Mouse (Mus musculus) gastrocnemius, postnatal 10 days (tissue): ENCODE measurements around the gene Usp4. TPM values are rescaled to one million over a fixed set of nuclear protein-coding genes. Genes with fewer than 3 reads are reported as not detected.
"Not testable (repeated sequence)": the region's sequence is repeated elsewhere in the genome, so short reads cannot be mapped to it uniquely, and the experiment has no call there.

ENCODE experiments used
- DNase-seq: peaks from one replicate; pipeline ENCODE4 v3.0.0; 2021; ENCODE audit warnings: mixed read lengths
- long read RNA-seq, 2 experiments: library from polyadenylated mRNA; stranded (forward); transcript quantifications; one replicate each; pipeline ENCODE4 v2.0.0; 2021
- total RNA-seq, 2 experiments: library from RNA; stranded (reverse); gene quantifications; 2 replicates each; pipeline ENCODE4 v1.2.3; 2021

Usp4 gene
- 10 to 100 TPM; 63.4 to 71.6 TPM for total RNA-seq
- long read RNA-seq, experiment 1, transcript Usp4-209 (21 exons, 3,436 nt): minor isoform, 12 of 221 reads
- long read RNA-seq, experiment 1, transcript Usp4-201 (22 exons, 3,662 nt): major isoform, 175 of 221 reads
- long read RNA-seq, experiment 1, partial matches to known transcripts: 7 of 221 reads
- long read RNA-seq, experiment 1, other reads (novel, unspliced or antisense): 26 of 221 reads
- long read RNA-seq, experiment 2, transcript Usp4-201 (22 exons, 3,662 nt): major isoform, 139 of 180 reads
- long read RNA-seq, experiment 2, transcript Usp4-209 (21 exons, 3,436 nt): minor isoform, 14 of 180 reads
- long read RNA-seq, experiment 2, partial matches to known transcripts: 9 of 180 reads
- long read RNA-seq, experiment 2, other reads (novel, unspliced or antisense): 18 of 180 reads

DNA sequence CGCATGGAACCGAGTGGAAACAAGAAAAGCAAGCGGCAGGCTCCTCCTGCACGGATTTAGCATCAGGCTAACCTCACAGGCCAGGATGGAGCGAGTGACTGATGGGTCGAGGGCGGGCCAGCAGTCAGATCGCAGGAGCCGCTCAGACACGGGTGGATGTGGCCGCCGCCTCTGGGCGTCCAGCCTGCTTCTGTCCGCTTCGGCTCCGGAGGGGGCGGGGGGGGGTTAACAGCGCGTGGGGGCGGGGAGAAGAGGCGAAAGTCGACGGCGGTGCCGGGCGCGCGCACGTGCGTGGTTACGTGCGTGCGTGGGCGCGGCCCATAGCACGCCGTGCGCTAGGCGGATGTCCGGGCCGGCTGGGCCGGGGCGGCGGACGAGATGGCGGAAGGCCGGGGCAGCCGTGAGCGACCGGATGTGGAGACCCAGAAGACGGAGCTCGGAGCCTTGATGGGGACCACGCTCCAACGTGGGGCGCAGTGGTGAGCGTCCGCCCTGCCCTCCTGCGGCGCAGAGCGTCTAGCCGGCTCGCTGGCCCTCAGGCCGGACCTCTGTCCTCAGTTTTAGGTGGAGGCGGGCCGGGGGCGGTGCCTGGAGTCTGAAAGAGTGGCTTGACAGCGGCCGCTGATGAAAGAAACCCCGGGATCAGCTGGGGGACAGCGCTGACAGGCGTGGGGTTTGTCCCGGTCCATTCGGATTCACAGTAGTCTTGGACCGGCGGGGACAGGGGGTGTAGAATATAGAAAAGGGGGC lies at the start of gene Usp4:
Gene Usp4, plus strand, starts transcription at position 314 of the 750 bp plus-strand sequence.
- peak; percentile 89 for DNase-seq

- no peak for DNase-seq
Measured at GRCm38 (mm10) chr9:108301853-108302252, 45.8 kb upstream of the Usp4 start.

- no peak for DNase-seq
Measured at GRCm38 (mm10) chr9:108304716-108305115, 42.9 kb upstream of the Usp4 start.

- DNase-seq: no peak
Measured at GRCm38 (mm10) chr9:108305170-108305569, 42.5 kb upstream of the Usp4 start.

GRCm38 (mm10) chr9:108305629-108306520 lies 41.8 kb upstream of the Usp4 start, which contains the start of the genes Rhoa and Tcta:
Rhoa (plus strand) TSS chr9:108306129.
Tcta (minus strand) TSS chr9:108306160.
- peak; percentile 95 for DNase-seq

DNA sequence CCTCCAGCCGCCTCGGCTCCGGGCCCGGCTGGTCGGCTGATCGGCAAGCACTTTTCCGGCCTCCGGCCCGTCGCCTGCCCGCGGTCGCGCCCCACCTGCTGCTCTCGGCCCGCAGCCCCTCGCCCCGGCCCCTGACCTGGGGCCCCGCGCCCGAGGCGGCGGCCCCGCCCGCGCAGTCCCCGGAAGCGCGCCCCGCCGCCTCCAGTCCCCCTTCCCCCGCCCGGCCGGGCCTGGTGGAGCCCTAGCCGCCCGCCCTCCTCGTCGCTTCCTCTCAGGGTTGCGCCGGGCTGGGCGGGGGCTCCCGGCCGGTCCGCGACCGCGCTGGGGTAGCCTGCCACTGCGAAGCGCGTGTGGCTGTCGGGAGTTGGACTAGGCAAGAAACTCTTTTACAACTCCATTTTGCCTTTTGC lies 41.1 kb upstream of the Usp4 start:
- DNase-seq: peak; percentile 87

DNA sequence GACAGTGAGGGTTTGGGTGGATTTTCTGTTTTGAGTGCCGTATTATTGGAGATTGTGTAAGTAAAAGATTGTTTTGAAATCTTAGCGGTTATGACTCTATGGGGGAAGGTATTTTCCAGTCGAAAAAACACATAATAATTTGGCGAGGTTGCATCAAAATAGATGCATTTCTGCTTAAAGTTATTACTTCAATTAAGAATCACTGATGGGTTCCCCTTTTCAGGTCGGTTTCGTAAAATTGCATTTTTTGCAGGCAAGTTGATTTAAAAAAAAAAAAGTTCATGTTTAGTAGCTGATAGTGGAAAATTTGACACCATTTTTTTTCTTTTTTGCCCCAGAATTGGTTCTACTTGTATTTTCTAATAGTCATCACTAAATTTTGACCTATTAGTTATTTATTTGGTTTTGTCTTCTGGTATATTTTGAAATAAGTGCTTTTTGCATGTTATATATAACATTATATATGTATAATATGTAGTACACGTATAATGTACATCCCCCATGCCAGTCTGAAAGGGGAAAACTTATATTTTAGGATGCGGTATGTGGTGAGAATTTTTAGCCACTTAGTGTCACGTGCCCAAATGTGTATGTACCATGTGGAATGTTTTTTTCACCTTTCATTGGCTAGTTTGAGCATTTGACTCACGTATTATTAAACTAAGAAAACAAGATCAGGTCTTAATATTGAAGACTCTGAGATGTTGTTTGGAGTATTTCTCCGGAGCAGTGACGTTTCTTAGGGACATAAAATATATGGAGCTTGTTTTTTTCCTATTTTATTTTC lies 40.4 kb upstream of the Usp4 start:
- DNase-seq: no peak

- DNase-seq: no peak
Measured at GRCm38 (mm10) chr9:108308141-108308540, 39.5 kb upstream of the Usp4 start.

DNA sequence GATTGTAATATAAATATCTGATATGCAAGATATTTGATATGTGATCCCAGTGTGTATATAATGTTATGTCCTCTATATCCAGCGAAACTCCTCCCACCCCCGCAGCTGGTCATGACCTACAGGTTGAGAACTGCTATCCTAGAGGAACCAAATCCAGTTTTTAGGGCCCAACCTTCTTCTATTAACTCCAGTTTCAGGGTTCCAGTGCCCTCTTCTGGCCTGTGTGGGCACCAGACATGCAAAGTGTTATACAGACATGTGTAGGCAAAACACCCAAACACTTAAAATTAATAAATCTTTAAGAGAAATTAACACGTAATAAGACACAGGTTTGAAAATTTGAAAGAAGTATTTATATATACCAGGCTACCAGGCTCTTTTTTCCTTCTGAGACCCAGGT lies 30.1 kb upstream of the Usp4 start:
- no peak for DNase-seq

DNA sequence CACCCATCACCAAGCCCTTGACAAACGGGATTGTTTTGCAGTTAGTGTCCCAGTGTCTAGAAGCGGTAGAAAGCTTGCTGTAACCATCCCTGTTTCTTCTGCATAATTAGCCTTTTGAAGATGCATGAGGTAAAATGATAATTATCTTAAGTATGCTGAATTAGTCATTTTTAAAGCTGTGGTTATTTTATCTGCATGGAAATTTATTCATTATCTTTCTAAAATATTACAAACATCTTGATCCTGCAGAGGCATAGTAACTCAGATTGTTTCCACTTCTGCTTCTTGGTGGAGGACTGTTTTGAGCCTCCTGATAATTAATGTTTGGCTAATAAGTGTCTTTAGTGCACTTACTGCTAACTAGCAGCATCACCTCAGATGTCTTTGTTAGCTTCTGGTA lies 29.2 kb upstream of the Usp4 start:
- DNase-seq: no peak

DNA sequence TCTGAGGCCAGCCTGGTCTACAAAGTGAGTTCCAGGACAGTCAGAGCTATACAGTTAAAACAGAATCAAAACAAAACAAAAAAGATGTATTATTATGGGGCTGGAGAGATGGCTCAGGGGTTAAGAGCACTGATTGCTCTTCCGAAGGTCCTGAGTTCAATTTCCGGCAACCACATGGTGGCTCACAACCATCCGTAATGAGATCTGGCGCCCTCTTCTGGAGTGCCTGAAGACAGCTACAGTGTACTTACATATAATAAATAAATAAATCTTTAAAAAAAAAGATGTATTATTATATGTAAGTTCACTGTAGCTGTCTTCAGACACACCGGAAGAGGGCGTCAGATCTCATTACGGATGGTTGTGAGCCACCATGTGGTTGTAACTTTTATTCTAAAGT lies 25.6 kb upstream of the Usp4 start:
- DNase-seq: not testable (repeated sequence)

DNA sequence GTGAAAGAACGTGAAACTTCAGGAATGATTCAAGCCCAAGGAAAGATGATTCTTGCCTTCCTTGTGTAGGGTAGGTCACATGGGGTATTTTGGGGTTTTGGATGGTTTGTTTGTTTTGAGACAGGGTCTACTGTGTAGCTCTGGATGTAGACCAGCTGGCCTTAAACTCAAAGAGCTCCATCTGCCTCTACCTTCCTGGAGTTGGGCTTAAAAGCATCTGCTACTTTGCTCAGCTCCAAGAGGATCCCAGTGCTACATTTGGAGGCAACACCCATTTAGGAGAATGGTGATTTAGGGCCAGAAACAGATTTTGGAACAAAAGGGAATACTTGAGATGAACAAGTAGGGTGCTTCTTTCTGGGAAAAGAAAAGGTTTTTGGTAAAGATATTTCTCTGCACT lies 22.9 kb upstream of the Usp4 start:
- DNase-seq: no peak

DNA sequence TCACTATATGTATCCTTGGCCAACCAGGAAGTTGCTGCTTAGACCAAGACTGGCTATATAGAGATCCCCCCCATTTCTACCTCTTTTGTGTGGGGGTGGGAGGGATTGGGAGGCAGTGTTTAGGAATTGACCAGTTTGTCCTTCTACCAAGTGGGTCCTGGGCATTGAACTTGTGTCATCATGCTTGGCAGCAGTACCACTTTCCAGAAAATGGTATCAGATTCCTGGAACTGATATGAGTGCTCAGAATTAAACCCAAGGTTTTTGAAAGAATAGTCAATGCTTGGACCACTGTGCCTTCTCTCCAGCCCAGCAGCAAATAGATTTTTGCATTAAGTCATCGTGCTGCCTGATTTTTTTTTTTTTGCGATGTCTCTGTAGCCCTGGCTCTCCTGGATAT lies 21.8 kb upstream of the Usp4 start:
- no peak for DNase-seq

DNA sequence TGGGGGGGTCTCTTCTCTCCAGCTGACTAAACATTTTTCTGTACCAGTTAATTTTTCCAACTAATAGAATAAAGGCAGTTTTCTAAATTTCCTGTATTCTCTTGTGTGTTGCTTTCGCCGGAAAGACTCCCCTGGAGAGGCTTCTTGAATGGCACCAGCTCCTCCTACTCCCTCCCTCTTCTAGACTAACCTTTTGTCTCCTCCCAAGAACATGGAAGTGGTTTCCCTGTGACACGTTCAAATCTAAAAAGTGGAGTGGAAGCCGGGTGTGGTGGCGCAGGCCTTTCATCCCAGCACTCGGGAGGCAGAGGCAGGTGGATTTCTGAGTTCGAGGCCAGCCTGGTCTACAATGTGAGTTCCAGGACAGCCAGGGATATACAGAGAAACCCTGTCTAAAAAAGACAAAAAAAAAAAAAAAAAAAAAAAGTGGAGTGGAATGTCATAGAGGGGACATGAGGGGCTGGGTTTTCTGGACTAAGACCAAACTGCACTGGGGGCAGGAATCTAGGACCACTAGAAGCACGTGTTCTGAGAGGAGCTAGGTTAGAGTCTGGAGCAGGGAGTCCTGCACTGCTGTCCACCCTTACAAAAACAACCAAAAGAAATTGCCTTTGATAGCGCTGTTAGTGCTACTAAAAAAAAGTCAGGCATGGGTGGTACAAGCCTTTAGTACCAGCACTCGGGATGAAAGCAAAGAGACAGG lies 9.7 kb upstream of the Usp4 start:
- DNase-seq: no peak

- no peak for DNase-seq
Measured at GRCm38 (mm10) chr9:108338551-108338885, 9.1 kb upstream of the Usp4 start.

- DNase-seq: peak; percentile 84
Measured at GRCm38 (mm10) chr9:108338886-108339781, 8.5 kb upstream of the Usp4 start, which contains the start of gene Gpx1. Gpx1 (plus strand) TSS chr9:108338903.

GRCm38 (mm10) chr9:108339886-108340257 lies 7.8 kb upstream of the Usp4 start:
- peak; percentile 12 for DNase-seq

DNA sequence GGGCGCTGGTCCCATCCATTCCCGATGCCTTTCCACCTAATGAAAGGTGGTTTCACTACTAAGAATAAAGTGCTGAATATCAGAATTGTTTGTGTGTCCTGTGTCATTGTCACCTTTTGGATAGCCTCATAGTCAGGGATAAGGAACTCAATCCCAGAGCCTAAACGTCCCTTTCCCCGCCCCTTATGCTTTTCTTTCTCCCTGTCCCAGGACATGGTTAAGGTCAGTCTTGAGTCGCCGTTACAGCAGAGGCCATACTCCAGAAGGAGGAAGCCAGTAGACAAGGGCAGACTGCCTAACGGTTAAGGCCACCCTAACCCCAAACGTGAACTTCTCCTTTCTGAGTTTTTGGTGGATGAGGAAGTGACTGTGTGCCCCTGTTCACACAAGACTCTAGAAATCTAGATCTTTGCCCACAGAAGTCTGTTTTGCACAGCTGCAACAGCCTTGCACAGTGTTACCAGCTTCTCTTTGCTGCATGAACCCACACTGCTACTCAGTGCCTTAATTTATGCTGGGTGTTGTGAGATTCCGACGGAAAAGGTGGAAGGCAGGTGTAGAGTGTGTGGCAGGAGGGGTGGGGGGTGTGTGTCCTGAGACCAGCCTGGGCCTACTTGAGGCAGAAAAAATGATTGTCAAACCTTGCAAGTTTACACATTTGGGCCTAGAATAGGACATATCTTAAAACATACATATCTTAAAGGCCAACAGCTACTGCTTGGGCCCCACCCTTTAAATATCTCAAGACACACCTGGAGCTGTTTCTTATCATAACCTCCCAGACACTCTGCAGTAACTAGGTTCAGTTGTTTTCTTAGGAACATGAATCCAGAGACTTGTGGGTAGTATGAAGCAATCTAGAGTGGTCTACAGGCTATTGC lies 7.2 kb upstream of the Usp4 start:
- no peak for DNase-seq

- no peak for DNase-seq
Measured at GRCm38 (mm10) chr9:108341139-108341475, 6.5 kb upstream of the Usp4 start.
